Mouse (Mus musculus): ENCODE data around the gene Lrrc75b. TPM values are rescaled to one million over a fixed set of nuclear protein-coding genes. Genes with fewer than 3 reads are reported as not detected.

Gene Lrrc75b
- total RNA-seq, 2 experiments from 2014 or later, result 0.67 to 1.1 TPM

- no peak for DNase-seq
These were observed 58.5 kb downstream of the Lrrc75b start for GRCm38 (mm10) chr10:75501641-75502040.

GRCm38 (mm10) chr10:75500345-75500744 is 59.8 kb downstream of the Lrrc75b start:
- DNase-seq, result no peak

Other genes with a start within 250 kb of the Lrrc75b start
- 1 to 10 TPM; 4.3 to 6.9 TPM for gene Adora2a, start 243.5 kb downstream of the Lrrc75b start, total RNA-seq (2021)
- under 1 TPM; 0.25 to 0.64 TPM for gene Upb1, start 159.2 kb downstream of the Lrrc75b start, total RNA-seq (2021)
- 10 to 100 TPM; 66.2 to 80.3 TPM for gene Snrpd3, start 42.8 kb downstream of the Lrrc75b start, total RNA-seq (2021)
- gene Gucd1, start 42.4 kb downstream of the Lrrc75b start, total RNA-seq (2021), result 10 to 100 TPM; 33.0 to 36.8 TPM
- under 1 TPM in 1 of 2 experiments, not detected in 1; 0.54 TPM for gene Ggt1, start 1.3 kb upstream of the Lrrc75b start, total RNA-seq (2021)
- gene Ggt5, start 29.0 kb upstream of the Lrrc75b start, total RNA-seq (2021), result 1 to 10 TPM; 4.2 to 4.7 TPM
- gene Susd2, start 83.7 kb upstream of the Lrrc75b start, total RNA-seq (2021), result 1 to 10 TPM; 1.5 to 1.8 TPM
- 10 to 100 TPM; 15.2 to 20.9 TPM for gene Cabin1, start 204.0 kb upstream of the Lrrc75b start, total RNA-seq (2021)
- 100 to 1,000 TPM in 1 of 2 experiments, 10 to 100 TPM in 1; 83.7 to 109 TPM for gene Ddt, start 213.1 kb upstream of the Lrrc75b start, total RNA-seq (2021)
- not detected for gene Gm20441, start 220.6 kb upstream of the Lrrc75b start, total RNA-seq (2021)
- gene Gstt3, start 221.1 kb upstream of the Lrrc75b start, total RNA-seq (2021), result 1 to 10 TPM; 3.7 to 5.0 TPM
- 10 to 100 TPM; 16.1 to 22.4 TPM for gene Gstt1, start 238.3 kb upstream of the Lrrc75b start, total RNA-seq (2021)